Mouse (Mus musculus) ES-E14 (cell line): ENCODE data around the gene Gm10945. TPM values are rescaled to one million over a fixed set of nuclear protein-coding genes. Genes with fewer than 3 reads are reported as not detected.

Experiments used
- DNase-seq: peaks from one replicate; pipeline ENCODE4 v3.0.0-alpha.2; 2013; ENCODE audit warnings: low read depth, low spot score
- H3K27ac ChIP-seq: 2 replicates; pipeline ENCODE4 v1.5.1; 2012; ENCODE audit warnings: low read depth, mild to moderate bottlenecking, low read length, moderate library complexity, mixed read lengths; ENCODE audit not compliant: poor library complexity, insufficient read depth, severe bottlenecking
- H3K36me3 ChIP-seq: 2 replicates; pipeline ENCODE4 v1.6.1; 2012; ENCODE audit warnings: mild to moderate bottlenecking, low read length, moderate library complexity, mixed read lengths; ENCODE audit not compliant: control insufficient read depth, poor library complexity, insufficient read depth, severe bottlenecking
- H3K4me1 ChIP-seq, 2 experiments: fragments of 150-350 bp in 1 of 2; sonication (generic) in 1 of 2; 2 replicates each; pipeline ENCODE4 v1.6.1; 2012; ENCODE audit warnings: low read length in 2 of 2, mild to moderate bottlenecking in 1 of 2, mixed read lengths in 1 of 2; ENCODE audit not compliant: control insufficient read depth in 2 of 2, insufficient read depth in 2 of 2, poor library complexity in 1 of 2
- H3K4me3 ChIP-seq, 2 experiments: fragments of 150-350 bp in 1 of 2; sonication (generic) in 1 of 2; 2 replicates each; pipeline ENCODE4 v1.5.1; 2012; ENCODE audit warnings: low read length in 2 of 2, low read depth in 1 of 2, mild to moderate bottlenecking in 1 of 2, mixed read lengths in 1 of 2; ENCODE audit not compliant: insufficient read depth in 1 of 2, poor library complexity in 1 of 2, severe bottlenecking in 1 of 2
- H3K9ac ChIP-seq: 2 replicates; pipeline ENCODE4 v1.6.1; 2012; ENCODE audit warnings: low read depth, mild to moderate bottlenecking, low read length, mixed read lengths; ENCODE audit not compliant: poor library complexity, insufficient read depth, severe bottlenecking
- H3K9me3 ChIP-seq: fragments of 150-350 bp; sonication (generic); 2 replicates; pipeline ENCODE4 v1.6.1; 2012; ENCODE audit warnings: low read depth, mild to moderate bottlenecking, low read length; ENCODE audit not compliant: control insufficient read depth, insufficient read depth
- CHD2 ChIP-seq: IDR thresholded peaks from 2 replicates; pipeline ENCODE4 v1.6.1; 2014; ENCODE audit warnings: mild to moderate bottlenecking, low read depth, low read length, inconsistent platforms
- HCFC1 ChIP-seq: IDR thresholded peaks from 2 replicates; pipeline ENCODE4 v1.6.1; 2012; ENCODE audit warnings: low read length, inconsistent platforms, borderline replicate concordance; ENCODE audit not compliant: insufficient read depth
- MAFK ChIP-seq: IDR thresholded peaks from 2 replicates; pipeline ENCODE4 v1.6.1; 2014; ENCODE audit warnings: mild to moderate bottlenecking, low read depth, low read length, inconsistent platforms; ENCODE audit not compliant: insufficient read depth
- ZC3H11A ChIP-seq: IDR thresholded peaks from 2 replicates; pipeline ENCODE4 v1.6.1; 2012; ENCODE audit warnings: low read depth, mild to moderate bottlenecking, inconsistent platforms, low read length, borderline replicate concordance
- ZNF384 ChIP-seq: IDR thresholded peaks from 2 replicates; pipeline ENCODE4 v1.6.1; 2012; ENCODE audit warnings: low read depth, low read length, inconsistent platforms
- in situ Hi-C, 2 experiments: fragments of 600-800 bp; cut with MboI; formaldehyde crosslinking; loops; one replicate each; pipeline ENCODE4 v1.15.1; 2025; ENCODE audit warnings: low sequenced_read_pairs in 2 of 2, inconsistent platforms in 1 of 2; ENCODE audit not compliant: unreplicated experiment in 2 of 2
- total RNA-seq: library from RNA; depleted of rRNA; stranded (reverse); fragments of 300-350 nt; gene quantifications from 2 replicates; pipeline ENCODE4 v1.2.3, GENCODE M21; 2012

The Gm10945 gene
- total RNA-seq, 1 experiment, result not detected

- Histone ChIP-seq H3K4me1 (no peaks in the 10 kb centered on the region), H3K9me3 (no peaks in the 10 kb centered on the region), H3K27ac (no peak overlapping the region), H3K36me3 (no peaks in the 10 kb centered on the region), H3K9ac (no peak overlapping the region), H3K4me3 (no peak overlapping the region)
- in situ Hi-C loops, result no loop called here
- TF ChIP-seq ZC3H11A (0 out of 2 replicates have a peak, but pooled peaks have one; percentile 15), CHD2 (no peak)
- peak; percentile 24 for DNase-seq
These were observed 33.1 kb downstream of the Gm10945 start for GRCm38 (mm10) chr10:6728469-6728868.

GRCm38 (mm10) chr10:6723765-6724164, 37.8 kb downstream of the Gm10945 start:
- H3K9ac ChIP-seq, result no peak overlapping the region

GRCm38 (mm10) chr10:6717181-6717948, 44.2 kb downstream of the Gm10945 start:
- H3K27ac ChIP-seq, result no peak overlapping the region
- H3K9me3 ChIP-seq, result no peaks in the 10 kb centered on the region
- DNase-seq, result no peak
- H3K36me3 ChIP-seq, result no peaks in the 10 kb centered on the region
- H3K4me3 ChIP-seq, result no peak overlapping the region
- H3K4me1 ChIP-seq, result no peaks in the 10 kb centered on the region
- in situ Hi-C loops, result loop anchor here in 1 of 2 experiments (25.0 kb wide), 1 partner anchor 680 kb away; no protein-coding TSS in a partner anchor
- TF ChIP-seq HCFC1 (no peak), CHD2 (no peak), MAFK (no peak), ZNF384 (no peak), ZC3H11A (no peak)
- H3K9ac ChIP-seq, result no peak overlapping the region

More at GRCm38 (mm10) chr10:6723765-6724164, 37.8 kb downstream of the Gm10945 start:
- TF ChIP-seq HCFC1, result no peak
- TF ChIP-seq MAFK, result no peak
- TF ChIP-seq ZC3H11A, result no peak
- TF ChIP-seq CHD2, result no peak
- no peak for TF ChIP-seq ZNF384
- Histone ChIP-seq H3K9me3 (no peaks in the 10 kb centered on the region), H3K27ac (no peak overlapping the region), H3K36me3 (no peaks in the 10 kb centered on the region), H3K4me3 (no peak overlapping the region), H3K4me1 (no peaks in the 10 kb centered on the region)
- DNase-seq, result no peak
- in situ Hi-C loops, result loop anchor here in 1 of 2 experiments (25.0 kb wide), 1 partner anchor 686 kb away; no protein-coding TSS in a partner anchor

- TF ChIP-seq CHD2, result no peak
- no peak for TF ChIP-seq ZNF384
- TF ChIP-seq ZC3H11A, result no peak
- TF ChIP-seq MAFK, result no peak
- H3K9ac ChIP-seq, result no peak overlapping the region
- DNase-seq, result no peak
- H3K36me3 ChIP-seq, result no peaks in the 10 kb centered on the region
- H3K9me3 ChIP-seq, result no peaks in the 10 kb centered on the region
- H3K4me1 ChIP-seq, result no peaks in the 10 kb centered on the region
- H3K27ac ChIP-seq, result no peak overlapping the region
- H3K4me3 ChIP-seq, result no peak overlapping the region
- in situ Hi-C loops, result loop anchor here in 1 of 2 experiments (25.0 kb wide), 1 partner anchor 668 kb away; no protein-coding TSS in a partner anchor
These were observed 56.2 kb downstream of the Gm10945 start for GRCm38 (mm10) chr10:6705226-6705885.
